Mouse (Mus musculus) liver, adult 10 weeks (tissue): Measurements from ENCODE around the gene Thyn1. TPM values are rescaled to one million over a fixed set of nuclear protein-coding genes. Genes with fewer than 3 reads are reported as not detected.

ENCODE experiments used
- polyA plus RNA-seq: library from polyadenylated mRNA; stranded (reverse); fragments of 350-450 nt; fragmentation: Illumina TruSeq; extraction: RNeasy Lipid Tissue Mini Kit (QIAGEN cat#74804); gene quantifications from one replicate; pipeline ENCODE4 v1.2.3, GENCODE M21; 2014; ENCODE audit warnings: low read depth, low replicate concordance

The Thyn1 gene
- 34.1 TPM for polyA plus RNA-seq

DNA sequence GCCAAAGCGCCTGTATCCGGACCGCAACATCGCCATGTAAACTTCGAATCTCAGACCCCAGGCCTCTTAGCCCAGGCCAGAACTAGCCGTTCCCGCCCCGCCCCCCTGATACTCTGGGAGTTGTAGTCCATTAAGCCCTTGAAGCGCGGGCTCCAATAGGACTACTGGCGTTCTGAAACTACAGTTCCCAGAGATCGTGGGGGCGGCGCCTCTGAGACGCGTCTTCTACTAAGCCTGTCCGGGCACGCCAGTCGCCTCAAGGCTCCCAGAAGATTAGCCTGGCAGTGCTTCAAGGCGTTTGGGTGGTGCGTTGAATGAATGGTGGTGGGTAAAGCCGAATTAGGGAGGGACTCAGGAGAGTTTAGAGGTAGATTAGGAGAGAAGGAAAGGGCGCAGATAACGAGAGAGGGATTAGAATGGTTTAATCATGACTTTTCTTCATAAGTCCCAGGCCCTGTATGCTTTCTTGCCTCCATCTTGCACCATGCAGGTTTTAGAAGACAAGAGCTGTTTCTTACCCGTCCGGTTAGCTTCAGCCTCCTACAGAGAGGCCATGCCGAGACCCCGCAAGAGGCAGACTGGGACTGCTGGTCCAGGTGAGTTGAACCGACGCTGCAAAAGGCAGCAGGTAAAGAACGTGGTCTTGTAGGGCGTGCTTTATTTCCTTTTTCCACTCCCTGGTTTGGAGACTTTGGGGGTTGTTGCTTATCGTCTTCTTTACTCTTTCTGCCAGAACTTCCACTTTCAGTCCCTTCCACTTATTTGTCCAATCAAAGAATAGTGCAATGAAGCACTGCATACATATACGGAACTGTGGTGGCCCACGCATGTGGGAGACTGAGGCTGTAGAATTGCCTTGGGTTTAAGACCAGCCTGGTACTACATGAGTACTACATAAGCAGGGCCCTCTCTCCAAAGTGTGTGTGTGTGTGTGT, at the start of gene Thyn1, which contains the start of gene Acad8:
Gene Thyn1, plus strand, starts transcription at position 250 of the 935 bp plus-strand sequence.
Gene Acad8, minus strand, starts transcription at position 106 of the 935 bp plus-strand sequence.

GRCm38 (mm10) chr9:27029828-27030762, 30.6 kb downstream of the Thyn1 start, which contains the start of the genes Vps26b and Ncapd3:
Vps26b (minus strand) TSS chr9:27030065.
Ncapd3 (plus strand) TSS chr9:27030175.

Other genes with a start within 250 kb of the Thyn1 start
- gene Glb1l2, start 193.2 kb upstream of the Thyn1 start, polyA plus RNA-seq, result not detected
- not detected for gene Glb1l3, start 138.8 kb upstream of the Thyn1 start, polyA plus RNA-seq
- gene Gm1110, start 76.6 kb upstream of the Thyn1 start, polyA plus RNA-seq, result not detected
- 36.3 TPM for gene Acad8, start 144 bp upstream of the Thyn1 start, polyA plus RNA-seq
- gene Vps26b, start 30.4 kb downstream of the Thyn1 start, polyA plus RNA-seq, result 15.6 TPM
- gene Ncapd3, start 30.5 kb downstream of the Thyn1 start, polyA plus RNA-seq, result 8.8 TPM
- gene Jam3, start 155.7 kb downstream of the Thyn1 start, polyA plus RNA-seq, result 1.0 TPM